Mouse (Mus musculus) B cell, adult (primary cell): ENCODE measurements around the gene Edrf1. TPM values are rescaled to one million over a fixed set of nuclear protein-coding genes. Genes with fewer than 3 reads are reported as not detected.

Source experiments
- total RNA-seq: library from RNA; stranded (reverse); gene quantifications from 4 replicates; pipeline ENCODE4 v1.2.4, GENCODE M21; 2023; ENCODE audit not compliant: inconsistent age

Edrf1 gene
- total RNA-seq = 45.8 to 58.7 TPM (median 52.3 TPM) in 4 replicates

GRCm38 (mm10) chr7:133637361-133638305, at the start of gene Edrf1:
Edrf1 (plus strand) TSS chr7:133637543.

GRCm38 (mm10) chr7:133602058-133602457, 35.3 kb upstream of the Edrf1 start, which contains the start of gene Tex36:
Tex36 (minus strand) TSS chr7:133602158.

GRCm38 (mm10) chr7:133679961-133680360, 42.6 kb downstream of the Edrf1 start, which contains the start of gene Mmp21:
Mmp21 (minus strand) TSS chr7:133680061.

Other genes with a start within 250 kb of the Edrf1 start
- gene Tex36, start 35.4 kb upstream of the Edrf1 start, total RNA-seq = not detected in 4 replicates
- gene Mmp21, start 42.5 kb downstream of the Edrf1 start, total RNA-seq = not detected in 4 replicates
- gene Bccip, start 71.8 kb downstream of the Edrf1 start, total RNA-seq = 62.1 to 71.0 TPM (median 66.5 TPM) in 4 replicates
- gene Uros, start 72.5 kb downstream of the Edrf1 start, total RNA-seq = 10.1 to 15.5 TPM (median 13.2 TPM) in 4 replicates
- not detected in 4 replicates for gene Fank1, start 139.3 kb downstream of the Edrf1 start, total RNA-seq
- 16.1 to 20.5 TPM (median 19.1 TPM) in 4 replicates for gene Dhx32, start 145.2 kb downstream of the Edrf1 start, total RNA-seq